Mouse (Mus musculus) testis, adult 2 months (tissue): ENCODE measurements around the gene Ppp1r8. TPM values are rescaled to one million over a fixed set of nuclear protein-coding genes. Genes with fewer than 3 reads are reported as not detected.

Experiments used
- H3K27ac ChIP-seq: fragments of 200-500 bp; 2 replicates; pipeline ENCODE4 v1.5.1; 2012; ENCODE audit warnings: low read depth, low read length; ENCODE audit not compliant: control insufficient read depth, insufficient read depth
- H3K27me3 ChIP-seq: fragments of 200-500 bp; 2 replicates; pipeline ENCODE4 v1.6.1; 2012; ENCODE audit warnings: mild to moderate bottlenecking, low read length, moderate library complexity; ENCODE audit not compliant: control insufficient read depth, insufficient read depth
- H3K36me3 ChIP-seq: fragments of 200-500 bp; 2 replicates; pipeline ENCODE4 v1.6.1; 2012; ENCODE audit warnings: mild to moderate bottlenecking, low read length; ENCODE audit not compliant: control insufficient read depth, insufficient read depth
- H3K4me1 ChIP-seq: fragments of 200-500 bp; 2 replicates; pipeline ENCODE4 v1.6.1; 2012; ENCODE audit warnings: low read length; ENCODE audit not compliant: control insufficient read depth, insufficient read depth
- H3K4me3 ChIP-seq: fragments of 200-500 bp; 2 replicates; pipeline ENCODE4 v1.5.1; 2012; ENCODE audit warnings: low read depth, mild to moderate bottlenecking, low read length, moderate library complexity, mixed read lengths; ENCODE audit not compliant: control insufficient read depth
- CTCF ChIP-seq: fragments of 200-500 bp; IDR thresholded peaks from 2 replicates; pipeline ENCODE4 v1.5.1; 2012; ENCODE audit warnings: low read depth, mild to moderate bottlenecking, inconsistent platforms, low read length, moderate library complexity; ENCODE audit not compliant: control insufficient read depth, insufficient read depth, insufficient replicate concordance
- POLR2A ChIP-seq: fragments of 200-500 bp; IDR thresholded peaks from 2 replicates; pipeline ENCODE4 v1.6.1; 2012; ENCODE audit warnings: low read depth, mild to moderate bottlenecking, inconsistent platforms, low read length, moderate library complexity; ENCODE audit not compliant: control insufficient read depth
- polyA plus RNA-seq: library from polyadenylated mRNA; depleted of rRNA; stranded (reverse); fragments of >200 nt; gene quantifications from 2 replicates; pipeline ENCODE4 v1.2.3, GENCODE M21; 2012; rRNA removed

Gene Ppp1r8
- polyA plus RNA-seq, 1 experiment = 21.6 TPM

DNA sequence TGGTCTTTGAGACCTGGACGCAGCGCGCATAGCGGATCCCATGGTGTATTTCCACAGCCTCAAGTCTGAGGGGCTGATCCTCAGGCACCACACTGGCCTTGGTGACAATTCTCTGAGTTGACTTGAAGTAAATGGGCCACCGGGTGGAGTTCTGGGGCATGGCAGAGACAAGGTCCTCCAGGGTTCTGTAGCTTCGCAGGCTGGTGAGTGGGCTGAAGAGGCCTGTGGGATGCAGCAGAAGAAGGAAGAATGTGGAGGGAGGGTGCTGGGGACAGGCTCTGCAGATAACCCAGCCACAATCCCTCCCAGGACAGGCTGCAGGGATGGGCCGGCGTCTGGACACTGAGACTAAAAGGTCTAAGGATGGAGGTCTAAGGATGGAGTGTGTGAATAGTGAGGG is 53.2 kb downstream of the Ppp1r8 start:
- Histone ChIP-seq H3K36me3 (no peaks in the 10 kb centered on the region), H3K4me1 (no peaks in the 10 kb centered on the region), H3K27me3 (no peaks in the 10 kb centered on the region), H3K4me3 (no peak overlapping the region), H3K27ac (no peak overlapping the region)
- no peak for TF ChIP-seq CTCF
- no peak for TF ChIP-seq POLR2A

DNA sequence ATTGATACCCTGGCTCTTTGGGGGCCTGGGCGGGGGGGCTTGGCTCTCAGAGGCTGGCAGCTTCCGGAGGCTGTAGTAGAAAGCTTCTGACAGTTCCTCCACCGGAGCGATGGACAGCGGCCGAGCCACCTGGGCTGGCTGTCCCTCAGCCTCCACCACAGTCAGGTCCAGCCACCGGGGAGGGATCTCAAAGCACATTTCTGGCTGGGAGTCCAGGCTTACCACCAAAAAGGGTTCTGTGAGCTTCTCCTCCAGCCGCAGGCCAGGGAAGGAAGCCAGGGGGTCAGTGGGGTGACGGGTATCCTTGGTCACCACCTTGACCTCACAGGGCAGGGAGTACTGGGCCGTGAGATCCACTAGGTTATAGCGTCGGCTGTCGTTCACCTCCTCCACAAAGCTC is 57.7 kb downstream of the Ppp1r8 start:
- Histone ChIP-seq H3K36me3 (no peaks in the 10 kb centered on the region), H3K4me1 (no peaks in the 10 kb centered on the region), H3K4me3 (no peak overlapping the region), H3K27ac (no peak overlapping the region), H3K27me3 (no peaks in the 10 kb centered on the region)
- TF ChIP-seq POLR2A (no peak), CTCF (no peak)

DNA sequence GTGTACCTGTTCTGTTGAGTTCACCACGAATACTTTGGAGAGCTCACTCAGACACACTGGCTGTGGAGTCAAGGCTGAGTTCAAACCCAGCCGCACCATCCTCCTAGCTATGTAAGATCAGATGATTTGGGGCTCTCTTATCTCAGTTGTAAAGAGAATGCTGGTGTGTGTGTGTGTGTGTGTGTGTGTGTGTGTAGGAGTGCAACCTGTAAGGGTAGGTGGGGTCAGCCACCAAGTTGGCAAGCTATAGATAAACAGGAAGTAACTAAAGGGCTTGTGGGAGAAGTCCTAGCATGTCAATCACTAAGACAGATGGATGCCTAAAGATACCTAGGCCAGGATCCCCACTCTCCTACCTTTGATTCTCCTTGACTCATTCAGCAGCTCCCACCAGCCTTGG is 59.2 kb downstream of the Ppp1r8 start:
- Histone ChIP-seq H3K36me3 (no peaks in the 10 kb centered on the region), H3K27ac (no peak overlapping the region), H3K27me3 (no peaks in the 10 kb centered on the region), H3K4me1 (no peaks in the 10 kb centered on the region), H3K4me3 (no peak overlapping the region)
- no peak for TF ChIP-seq CTCF

DNA sequence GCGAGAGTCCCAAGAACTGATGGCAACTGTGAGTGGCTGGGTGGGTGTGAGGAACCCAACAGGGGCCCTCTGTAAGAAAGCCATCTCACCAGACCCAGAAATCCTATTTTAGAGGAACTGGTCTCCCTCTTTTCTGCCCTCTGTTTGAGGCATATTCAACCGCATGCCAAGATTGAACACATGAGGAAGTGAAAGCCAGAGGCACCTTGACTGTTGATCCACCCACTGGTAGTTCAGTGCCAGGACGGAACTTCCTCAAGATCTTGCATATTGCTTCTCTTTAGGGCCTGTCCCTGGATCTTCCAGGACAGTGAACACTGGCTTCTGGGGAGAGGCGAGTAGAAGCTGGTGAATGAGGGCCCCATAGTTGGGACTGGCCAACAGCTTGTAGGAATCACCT is 62.7 kb downstream of the Ppp1r8 start:
- TF ChIP-seq POLR2A = no peak
- no peak for TF ChIP-seq CTCF
- H3K4me3 ChIP-seq = no peak overlapping the region
- no peaks in the 10 kb centered on the region; the same call in 1 of the 2 replicates for H3K36me3 ChIP-seq
- no peaks in the 10 kb centered on the region for H3K27me3 ChIP-seq
- no peaks in the 10 kb centered on the region for H3K4me1 ChIP-seq
- H3K27ac ChIP-seq = no peak overlapping the region

DNA sequence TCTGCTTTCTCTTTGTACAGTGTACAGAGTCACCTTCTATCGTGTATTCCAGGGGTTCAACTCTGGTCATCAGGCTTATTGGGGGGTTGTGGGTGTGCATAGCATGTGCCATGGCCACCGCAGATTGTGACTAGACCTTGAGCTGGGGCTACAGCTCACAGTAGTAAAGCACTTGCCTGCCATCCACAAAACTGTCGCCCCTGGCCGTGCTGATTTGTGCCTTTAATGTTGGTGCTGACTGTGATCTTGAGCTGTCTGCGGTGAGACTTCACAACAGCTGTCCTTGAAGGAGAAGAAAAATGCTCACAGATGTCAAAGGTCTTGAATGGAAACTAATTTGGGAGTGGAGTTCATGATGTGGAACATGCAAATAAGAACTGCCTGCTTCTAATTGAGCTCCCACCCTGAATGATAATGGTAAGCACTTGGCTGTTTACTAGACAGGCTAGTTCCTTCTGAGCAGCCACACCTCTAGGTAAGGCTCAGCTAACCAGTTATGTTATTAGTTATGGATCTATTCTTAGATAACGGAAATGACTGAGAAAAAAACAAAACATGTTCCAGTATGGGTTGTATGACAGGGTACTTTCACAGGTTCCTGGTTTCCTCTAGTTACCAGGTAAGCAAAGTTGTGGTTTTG is 64.3 kb downstream of the Ppp1r8 start:
- H3K4me3 ChIP-seq = no peak overlapping the region
- H3K27ac ChIP-seq = no peak overlapping the region
- H3K4me1 ChIP-seq = no peaks in the 10 kb centered on the region
- TF ChIP-seq POLR2A = no peak
- TF ChIP-seq CTCF = no peak
- H3K36me3 ChIP-seq = peaks cover 2% of the 10 kb centered on the region
- no peaks in the 10 kb centered on the region for H3K27me3 ChIP-seq

Other genes with a start within 250 kb of the Ppp1r8 start
- 56.3 and 65.2 TPM in 2 replicates for gene Eya3, start 204.2 kb downstream of the Ppp1r8 start, polyA plus RNA-seq
- gene Xkr8, start 110.6 kb downstream of the Ppp1r8 start, polyA plus RNA-seq = 141 and 155 TPM in 2 replicates
- gene Smpdl3b, start 85.9 kb downstream of the Ppp1r8 start, polyA plus RNA-seq = 2.8 and 3.7 TPM in 2 replicates
- gene Rpa2, start 74.8 kb downstream of the Ppp1r8 start, polyA plus RNA-seq = 15.5 and 18.0 TPM in 2 replicates
- 0.25 and 0.57 TPM in 2 replicates for gene Themis2, start 46.8 kb downstream of the Ppp1r8 start, polyA plus RNA-seq
- gene Stx12, start 41.3 kb upstream of the Ppp1r8 start, polyA plus RNA-seq = 13.7 and 17.7 TPM in 2 replicates
- 102 and 111 TPM in 2 replicates for gene Fam76a, start 79.4 kb upstream of the Ppp1r8 start, polyA plus RNA-seq
- gene Fgr, start 130.9 kb upstream of the Ppp1r8 start, polyA plus RNA-seq = 0.85 and 1.0 TPM in 2 replicates
- 59.1 and 65.0 TPM in 2 replicates for gene Ahdc1, start 168.1 kb upstream of the Ppp1r8 start, polyA plus RNA-seq